Mouse (Mus musculus) forebrain, embryonic 14.5 days (tissue): ENCODE measurements around the gene Samd4b. TPM values are rescaled to one million over a fixed set of nuclear protein-coding genes. Genes with fewer than 3 reads are reported as not detected.

Experiments
- ATAC-seq: fragments of 200-750 bp; cut with Nextera tagmentation; 2 replicates; pipeline ENCODE4 v1.8.0; 2017; ENCODE audit warnings: mild to moderate bottlenecking, moderate library complexity
- DNase-seq: peaks from one replicate; pipeline ENCODE4 v3.0.0-alpha.2; 2015; ENCODE audit warnings: low spot score
- H3K27ac ChIP-seq: fragments of 300-500 bp; sonication (generic); 2 replicates; pipeline ENCODE4 v1.5.1; 2014; ENCODE audit warnings: low read depth, mild to moderate bottlenecking, control low read depth, low read length, moderate library complexity
- H3K27me3 ChIP-seq: fragments of 300-500 bp; sonication (generic); replicated peaks from 2 replicates; pipeline ENCODE4 v1.6.1; 2014; ENCODE audit warnings: low read length, control low read depth, mixed read lengths; ENCODE audit not compliant: control insufficient read depth, insufficient read depth
- H3K36me3 ChIP-seq: fragments of 300-500 bp; sonication (generic); 2 replicates; pipeline ENCODE4 v1.6.1; 2014; ENCODE audit warnings: low read length, control low read depth; ENCODE audit not compliant: control insufficient read depth, insufficient read depth
- H3K4me1 ChIP-seq: fragments of 300-500 bp; sonication (generic); 2 replicates; pipeline ENCODE4 v1.6.1; 2014; ENCODE audit warnings: antibody characterized with exemption, low read length, control low read depth; ENCODE audit not compliant: control insufficient read depth, insufficient read depth
- H3K4me2 ChIP-seq: fragments of 300-500 bp; sonication (generic); 2 replicates; pipeline ENCODE4 v1.6.1; 2014; ENCODE audit warnings: mild to moderate bottlenecking, control low read depth, low read length
- H3K4me3 ChIP-seq: fragments of 300-500 bp; sonication (generic); 2 replicates; pipeline ENCODE4 v1.5.1; 2014; ENCODE audit warnings: low read depth, low read length, control low read depth
- H3K9ac ChIP-seq: fragments of 300-500 bp; sonication (generic); 2 replicates; pipeline ENCODE4 v1.6.1; 2014; ENCODE audit warnings: mild to moderate bottlenecking, low read length, control low read depth, moderate library complexity
- H3K9me3 ChIP-seq: fragments of 300-500 bp; sonication (generic); replicated peaks from 2 replicates; pipeline ENCODE4 v1.6.1; 2016; ENCODE audit warnings: low read length, control low read depth, mixed read lengths; ENCODE audit not compliant: control insufficient read depth
- WGBS: fragments of 180-500 bp; shearing (Covaris S2); extraction: QIAGEN DNeasy Blood & Tissue Kit; methylation state at CpG from one replicate; pipeline ENCODE4 v1.1.7; 2014; 5-methylcytosine and 5-hydroxymethylcytosine counted together
- polyA plus RNA-seq: library from polyadenylated mRNA; unstranded; fragments of >200 nt; fragmentation: Nextera tagmentation; extraction: Ambion mirVana; gene quantifications from 2 replicates; pipeline ENCODE4 v1.2.1, GENCODE M21; 2014

The Samd4b gene
- polyA plus RNA-seq, 1 experiment from 2014 or later = 20.1 TPM

DNA sequence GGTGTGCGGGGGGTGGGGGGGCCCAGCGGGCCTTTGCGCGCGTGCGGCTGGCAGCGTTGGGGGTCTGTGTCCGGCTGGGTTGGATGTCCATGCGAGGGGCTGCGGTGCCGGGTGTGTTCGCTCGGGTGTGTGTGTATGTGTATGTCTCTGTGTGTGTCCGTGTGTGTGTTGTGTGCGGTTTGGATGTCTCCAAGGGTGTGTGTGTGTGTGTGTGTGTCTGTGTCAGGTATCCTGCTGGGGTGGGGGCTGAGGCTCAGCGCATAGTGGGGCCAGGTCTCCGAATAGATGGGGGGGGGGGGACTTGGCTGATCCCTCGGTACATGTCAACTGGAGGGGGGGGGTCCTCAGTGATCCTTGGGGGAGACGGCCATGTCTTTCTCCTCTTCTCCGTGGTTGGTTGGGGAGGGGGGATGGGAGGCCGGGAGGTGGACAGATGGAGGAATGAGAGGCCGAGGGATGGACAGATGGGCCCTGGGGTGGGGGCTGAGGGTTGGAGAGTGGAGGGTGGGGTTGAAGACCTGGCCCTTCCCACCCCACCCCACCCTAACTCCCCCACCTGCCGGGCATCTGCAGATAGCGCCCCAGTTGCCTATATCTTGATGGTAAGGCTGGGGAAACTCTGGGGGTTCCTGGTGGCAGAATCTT is 145.5 kb downstream of the Samd4b start:
- Histone ChIP-seq H3K9ac (peak overlapping the region; percentile 90), H3K9me3 (no peaks in the 10 kb centered on the region), H3K27me3 (no peaks in the 10 kb centered on the region), H3K36me3 (peaks cover 27% of the 10 kb centered on the region), H3K4me2 (peak overlapping the region; percentile 77), H3K4me1 (peaks cover 7% of the 10 kb centered on the region; the same call in 1 of the 2 replicates), H3K4me3 (peak overlapping the region; percentile 84), H3K27ac (peak overlapping the region; percentile 58; the same call in 1 of the 2 replicates)
- DNase-seq = no peak
- 2% methylated on average over 20 of the region's 24 CpGs for WGBS
- peak; percentile 47; the same call in 1 of the 2 replicates for ATAC-seq

DNA sequence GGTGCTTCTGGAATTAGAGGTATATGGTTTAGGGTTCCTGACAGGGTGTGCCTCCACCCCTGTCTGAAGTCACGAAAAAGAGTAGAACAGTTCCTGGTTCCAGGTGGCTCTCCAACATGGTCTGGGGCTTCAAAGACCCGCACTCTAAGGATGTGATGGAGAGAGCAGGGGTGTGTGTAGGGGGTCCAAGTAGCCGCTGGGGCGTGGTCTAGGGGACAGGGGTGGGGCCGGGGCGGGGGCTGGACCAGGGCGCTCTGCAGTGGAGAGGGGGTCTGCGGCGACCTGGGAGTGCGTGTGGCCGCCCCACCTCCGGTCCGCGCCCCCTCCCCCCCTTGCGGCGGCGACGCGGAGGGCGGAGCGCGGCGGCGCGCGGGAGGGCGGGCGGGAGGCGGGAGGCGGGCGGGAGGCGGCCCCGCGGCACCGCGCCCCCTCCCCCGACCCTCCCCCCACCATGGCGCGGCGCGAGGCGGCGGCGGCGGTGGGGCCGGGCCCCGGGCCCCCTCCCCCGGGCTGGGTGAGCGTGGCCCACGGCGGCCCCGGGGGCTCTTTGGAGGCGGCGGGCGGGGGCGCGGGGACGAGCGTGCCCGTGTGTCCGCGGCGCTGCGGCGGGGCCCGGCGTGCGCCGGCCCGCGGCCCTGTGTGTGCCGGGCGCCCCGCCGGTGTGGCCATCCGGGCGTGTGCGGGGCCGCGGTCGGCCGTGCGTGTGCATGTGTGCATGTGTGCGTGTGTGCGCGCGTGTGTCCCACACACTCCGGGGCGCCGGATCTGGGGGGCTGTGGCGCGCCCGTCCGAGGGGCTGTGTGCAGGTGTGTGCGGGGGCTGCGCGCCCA is 146.2 kb downstream of the Samd4b start, which contains the start of gene Lrfn1:
Gene Lrfn1 (plus strand): TSS at position 450 of the 830 bp plus-strand sequence.
- Histone ChIP-seq H3K27ac (peak within 1 kb of the TSS; percentile 58; the same call in 1 of the 2 replicates), H3K36me3 (peaks cover 20% of the 10 kb centered on the region), H3K4me3 (peak within 1 kb of the TSS; percentile 84), H3K27me3 (no peaks in the 10 kb centered on the region), H3K4me1 (peaks cover 7% of the 10 kb centered on the region; the same call in 1 of the 2 replicates), H3K9me3 (no peaks in the 10 kb centered on the region), H3K9ac (peak within 1 kb of the TSS; percentile 90), H3K4me2 (peak within 1 kb of the TSS; percentile 77)
- ATAC-seq = peak; percentile 83
- DNase-seq = peak; percentile 56
- 1% methylated on average over 41 of the region's 97 CpGs for WGBS

DNA sequence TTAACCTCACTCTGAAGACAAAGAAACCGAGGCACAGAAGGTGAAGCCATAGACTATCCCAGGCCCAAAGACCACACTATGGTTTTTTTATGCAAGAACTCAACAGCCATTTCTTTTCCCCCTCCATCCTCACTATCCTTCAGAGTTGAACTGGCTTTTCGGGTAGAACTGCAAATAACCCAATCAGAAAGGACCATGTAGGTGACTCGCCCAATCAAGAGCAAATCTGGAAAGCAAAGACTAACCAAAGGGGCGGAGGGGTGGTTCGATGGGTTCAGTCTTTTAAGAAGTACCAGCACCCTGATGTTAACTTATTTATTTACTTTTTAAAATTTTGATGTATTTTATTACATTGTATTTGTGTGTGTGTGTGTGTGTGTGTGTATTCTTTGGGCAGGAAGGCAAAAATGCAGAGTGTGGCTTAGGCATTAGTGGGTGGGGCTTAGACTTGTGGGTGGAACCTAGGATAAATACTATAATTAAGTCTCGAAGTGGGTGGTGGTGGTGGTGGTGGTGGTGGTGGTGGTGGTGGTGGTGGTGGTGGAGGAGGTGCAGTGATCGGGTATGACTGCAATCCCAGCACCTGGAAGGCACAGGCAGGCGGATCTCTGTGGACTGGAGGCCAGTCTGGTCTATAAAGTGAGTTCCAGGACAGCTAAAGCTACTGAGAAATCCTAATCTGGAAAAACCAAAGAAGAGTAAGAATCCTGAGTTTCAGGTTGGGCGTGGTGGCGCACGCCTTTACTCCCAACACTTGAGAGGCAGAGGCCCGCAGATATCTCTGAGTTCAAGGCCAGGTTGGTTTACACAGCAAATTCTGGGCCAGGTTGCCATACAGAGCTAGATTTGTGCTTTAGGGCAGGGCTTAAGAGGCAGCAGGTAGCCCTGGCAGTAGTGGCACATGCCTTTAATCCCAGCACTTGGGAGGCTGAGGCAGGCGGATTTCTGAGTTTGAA is 149.8 kb downstream of the Samd4b start:
- Histone ChIP-seq H3K4me3 (no peak overlapping the region), H3K36me3 (no peaks in the 10 kb centered on the region), H3K4me1 (peaks cover 5% of the 10 kb centered on the region; the same call in 1 of the 2 replicates), H3K9me3 (no peaks in the 10 kb centered on the region), H3K27ac (no peak overlapping the region), H3K9ac (no peak overlapping the region), H3K4me2 (no peak overlapping the region), H3K27me3 (no peaks in the 10 kb centered on the region)
- 68% methylated on average over 13 of the region's 13 CpGs for WGBS
- DNase-seq (no peak), ATAC-seq (no peak)

DNA sequence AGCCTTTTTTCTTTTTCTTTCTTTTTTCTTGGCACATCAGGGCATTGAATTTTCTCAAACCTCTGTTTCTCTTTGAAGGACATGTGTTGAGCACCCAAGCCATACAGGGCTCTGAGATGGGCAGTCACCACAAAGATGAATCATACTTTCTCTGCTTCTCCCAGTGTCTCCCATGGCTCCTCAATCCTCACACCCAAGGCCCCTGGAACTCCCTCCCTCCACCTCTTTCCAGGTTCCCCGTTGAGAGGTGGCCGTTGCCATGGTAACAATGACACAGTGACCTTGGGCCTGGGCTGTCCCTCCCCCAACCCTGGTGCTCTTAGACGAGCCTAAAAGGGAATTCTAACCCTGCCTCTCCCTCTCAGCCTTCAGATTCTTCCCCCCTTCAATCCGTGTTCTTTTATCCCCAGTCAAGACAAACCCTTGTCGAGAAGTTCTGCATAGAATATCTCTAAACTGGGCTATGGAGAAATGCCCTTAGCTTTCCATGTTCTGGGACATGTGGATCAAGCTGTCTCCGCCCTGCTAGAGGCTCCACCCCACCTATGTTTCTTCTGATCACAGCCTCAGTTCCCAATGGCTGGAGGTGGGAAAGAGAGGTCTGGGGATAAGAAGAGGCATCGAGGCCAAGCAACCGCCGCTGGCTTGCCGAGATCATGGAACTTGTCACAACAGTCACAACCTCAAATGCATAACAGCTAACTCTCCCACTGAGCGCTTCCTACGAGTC is 150.7 kb downstream of the Samd4b start:
- Histone ChIP-seq H3K27ac (no peak overlapping the region), H3K9ac (no peak overlapping the region), H3K4me1 (no peaks in the 10 kb centered on the region), H3K36me3 (no peaks in the 10 kb centered on the region), H3K9me3 (no peaks in the 10 kb centered on the region), H3K4me2 (no peak overlapping the region), H3K27me3 (no peaks in the 10 kb centered on the region), H3K4me3 (no peak overlapping the region)
- no peak for DNase-seq
- WGBS = 19% methylated on average over 12 of the region's 12 CpGs
- no peak for ATAC-seq

DNA sequence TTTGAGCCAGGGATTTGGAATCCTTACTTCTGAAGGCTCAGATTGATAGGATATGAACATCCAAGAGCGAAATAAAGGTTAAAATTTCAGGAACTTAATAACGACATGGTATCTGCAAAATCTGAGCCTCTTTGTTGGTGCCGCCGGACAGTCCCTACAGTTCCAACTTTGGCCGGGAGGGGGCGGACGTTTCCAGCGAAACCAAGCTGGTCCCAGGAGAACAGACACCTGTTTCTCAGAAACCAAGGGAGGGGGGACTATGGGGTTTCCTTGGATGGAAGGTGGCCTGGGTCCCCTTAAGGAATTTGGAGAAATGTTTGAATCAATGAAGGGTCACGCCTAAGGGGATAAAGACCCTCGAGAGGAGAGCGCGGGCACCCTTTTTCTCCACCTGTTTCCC is 151.5 kb downstream of the Samd4b start:
- Histone ChIP-seq H3K9me3 (no peaks in the 10 kb centered on the region), H3K27ac (no peak overlapping the region), H3K4me1 (no peaks in the 10 kb centered on the region), H3K9ac (no peak overlapping the region), H3K27me3 (no peaks in the 10 kb centered on the region), H3K36me3 (no peaks in the 10 kb centered on the region), H3K4me2 (no peak overlapping the region), H3K4me3 (no peak overlapping the region)
- DNase-seq = peak; percentile 76
- 0 out of 2 replicates have a peak, but pooled peaks have one; percentile 32 for ATAC-seq
- 8% methylated on average over 12 of the region's 12 CpGs for WGBS

- 82% methylated on average over 13 of the region's 13 CpGs for WGBS
Measured at GRCm38 (mm10) chr7:28444344-28444974, 153.5 kb downstream of the Samd4b start.

GRCm38 (mm10) chr7:28442688-28443087 is 155.3 kb downstream of the Samd4b start:
- no peak for ATAC-seq
- DNase-seq = no peak
- 50% methylated on average over 4 of the region's 4 CpGs for WGBS
- no peaks in the 10 kb centered on the region for H3K36me3 ChIP-seq
- H3K9me3 ChIP-seq = no peaks in the 10 kb centered on the region
- H3K9ac ChIP-seq = no peak overlapping the region
- H3K4me1 ChIP-seq = no peaks in the 10 kb centered on the region
- H3K4me2 ChIP-seq = no peak overlapping the region
- H3K27ac ChIP-seq = no peak overlapping the region
- H3K27me3 ChIP-seq = no peaks in the 10 kb centered on the region
- no peak overlapping the region for H3K4me3 ChIP-seq

More at GRCm38 (mm10) chr7:28444344-28444974, 153.5 kb downstream of the Samd4b start:
- ATAC-seq (no peak), DNase-seq (no peak)
- Histone ChIP-seq H3K4me2 (no peak overlapping the region), H3K4me3 (no peak overlapping the region), H3K27ac (no peak overlapping the region), H3K9ac (no peak overlapping the region), H3K9me3 (no peaks in the 10 kb centered on the region), H3K4me1 (no peaks in the 10 kb centered on the region), H3K36me3 (no peaks in the 10 kb centered on the region), H3K27me3 (no peaks in the 10 kb centered on the region)
